Mouse (Mus musculus) liver, adult 2 months (tissue): ENCODE measurements around the gene Nup62. TPM values are rescaled to one million over a fixed set of nuclear protein-coding genes. Genes with fewer than 3 reads are reported as not detected.

Experiments
- DNase-seq: peaks from one replicate; pipeline ENCODE4 v3.0.0-alpha.2; 2011; ENCODE audit warnings: low read depth, low spot score; ENCODE audit errors: extremely low read depth
- H3K27ac ChIP-seq: fragments of 200-500 bp; replicated peaks from 2 replicates; pipeline ENCODE4 v1.5.1; 2012; ENCODE audit warnings: low read depth, mild to moderate bottlenecking, control low read depth, inconsistent platforms, low read length; ENCODE audit not compliant: insufficient read depth
- H3K27me3 ChIP-seq: fragments of 200-500 bp; 2 replicates; pipeline ENCODE4 v1.6.1; 2012; ENCODE audit warnings: mild to moderate bottlenecking, moderate library complexity, low read length, inconsistent platforms; ENCODE audit not compliant: control insufficient read depth, insufficient read depth
- H3K36me3 ChIP-seq: fragments of 200-500 bp; 2 replicates; pipeline ENCODE4 v1.6.1; 2012; ENCODE audit warnings: low read length, inconsistent platforms; ENCODE audit not compliant: control insufficient read depth, insufficient read depth
- H3K4me1 ChIP-seq: fragments of 200-500 bp; 2 replicates; pipeline ENCODE4 v1.6.1; 2011; ENCODE audit warnings: low read length; ENCODE audit not compliant: control insufficient read depth, insufficient read depth
- H3K4me3 ChIP-seq: fragments of 200-500 bp; 2 replicates; pipeline ENCODE4 v1.5.1; 2011; ENCODE audit warnings: low read depth, mild to moderate bottlenecking, control low read depth, low read length, moderate library complexity; ENCODE audit not compliant: insufficient read depth
- H3K79me2 ChIP-seq: fragments of 200-500 bp; 2 replicates; pipeline ENCODE4 v1.6.1; 2012; ENCODE audit warnings: inconsistent platforms, mild to moderate bottlenecking, low read length, moderate library complexity; ENCODE audit not compliant: control insufficient read depth, insufficient read depth
- H3K9ac ChIP-seq: fragments of 200-500 bp; 2 replicates; pipeline ENCODE4 v1.6.1; 2012; ENCODE audit warnings: low read depth, mild to moderate bottlenecking, control low read depth, inconsistent platforms, low read length
- CTCF ChIP-seq: fragments of 200-500 bp; IDR thresholded peaks from 2 replicates; pipeline ENCODE4 v1.5.1; 2011; ENCODE audit warnings: low read depth, low read length, control low read depth
- POLR2A ChIP-seq: fragments of 200-500 bp; IDR thresholded peaks from 2 replicates; pipeline ENCODE4 v1.6.1; 2011; ENCODE audit warnings: low read length, control low read depth; ENCODE audit not compliant: insufficient read depth; ENCODE audit errors: extremely low read depth
- WGBS: fragments of 180-500 bp; shearing (Covaris S2); methylation state at CpG from one replicate; pipeline ENCODE4 v1.1.7; 2018; 5-methylcytosine and 5-hydroxymethylcytosine counted together
- polyA plus RNA-seq: library from polyadenylated mRNA; depleted of rRNA; stranded (reverse); fragments of >200 nt; gene quantifications from 2 replicates; pipeline ENCODE4 v1.2.3, GENCODE M21; 2012
- total RNA-seq: library from RNA; depleted of rRNA; stranded (reverse); fragments of >200 nt; gene quantifications from 2 replicates; pipeline ENCODE4 v1.2.3, GENCODE M21; 2014

Nup62 gene
- total and polyA plus RNA-seq, 2 experiments, result 4.0 to 20.6 TPM

DNA sequence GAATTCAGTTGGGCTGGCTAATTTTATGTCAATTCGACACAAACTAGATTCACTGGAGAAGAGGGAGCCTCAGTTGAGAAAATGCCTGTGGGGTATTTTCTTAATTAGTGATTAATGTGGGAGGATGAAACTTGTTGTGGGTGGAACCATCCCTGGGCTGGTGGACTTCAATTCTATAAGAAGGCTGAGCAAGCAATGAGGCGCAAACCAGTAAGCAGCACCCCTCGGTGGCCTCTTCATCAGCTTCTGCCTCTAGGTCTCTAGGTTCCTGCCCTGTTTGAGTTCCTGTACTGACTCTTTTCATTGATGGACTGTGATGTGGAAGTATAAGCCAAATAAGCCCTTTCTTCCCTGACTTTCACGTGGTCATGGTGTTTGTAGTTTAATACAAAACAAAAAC lies 5.5 kb upstream of the Nup62 start:
- Histone ChIP-seq H3K4me3 (no peak overlapping the region), H3K27ac (no peak overlapping the region), H3K9ac (no peak overlapping the region), H3K79me2 (no peaks in the 10 kb centered on the region; the same call in 1 of the 2 replicates), H3K27me3 (no peaks in the 10 kb centered on the region), H3K4me1 (peaks cover 13% of the 10 kb centered on the region), H3K36me3 (peaks cover 22% of the 10 kb centered on the region)
- TF ChIP-seq CTCF (no peak), POLR2A (no peak)
- 65% methylated on average over 4 of the region's 4 CpGs for WGBS
- DNase-seq, result no peak

GRCm38 (mm10) chr7:44810819-44811557 lies 4.9 kb upstream of the Nup62 start:
- no peak overlapping the region for H3K4me3 ChIP-seq
- peak; percentile 30 for DNase-seq
- peaks cover 22% of the 10 kb centered on the region for H3K36me3 ChIP-seq
- H3K9ac ChIP-seq, result no peak overlapping the region
- 80% methylated on average over 7 of the region's 7 CpGs for WGBS
- TF ChIP-seq CTCF (no peak), POLR2A (no peak)
- no peak overlapping the region for H3K27ac ChIP-seq
- H3K27me3 ChIP-seq, result no peaks in the 10 kb centered on the region
- no peaks in the 10 kb centered on the region; the same call in 1 of the 2 replicates for H3K79me2 ChIP-seq
- H3K4me1 ChIP-seq, result peaks cover 13% of the 10 kb centered on the region

DNA sequence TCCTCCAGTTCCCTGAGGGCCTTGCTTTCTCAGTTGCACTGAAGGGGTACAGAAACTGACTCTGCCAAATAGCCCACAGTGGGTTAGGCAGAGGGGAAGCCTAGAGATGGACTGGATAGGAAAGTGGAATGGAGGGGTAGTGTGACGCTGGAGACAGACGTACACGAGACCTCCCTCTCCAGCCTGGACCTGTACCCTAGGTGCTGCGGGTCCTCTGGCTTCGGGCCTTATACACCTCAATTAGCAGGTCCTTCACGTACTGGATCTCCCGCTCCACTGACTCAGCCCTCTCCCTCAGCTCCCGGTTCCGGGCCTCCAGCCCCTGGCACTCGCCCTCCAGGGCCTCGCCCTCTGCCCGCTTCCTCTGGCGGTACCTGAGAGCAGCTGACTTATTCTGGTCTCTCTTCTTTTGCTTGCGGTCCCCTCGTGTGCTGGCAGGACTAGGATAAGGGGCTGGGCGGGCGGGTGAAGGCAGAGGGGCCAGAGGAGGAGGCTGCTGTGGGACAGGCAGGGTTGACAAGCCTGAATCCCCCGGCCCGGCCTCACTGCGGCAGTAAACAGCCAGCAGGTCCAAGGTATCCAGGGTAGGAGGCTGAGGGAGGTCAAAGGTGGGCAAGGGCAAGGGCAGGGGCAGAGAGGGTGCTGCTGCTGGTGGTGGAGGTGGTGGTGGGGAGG lies 3.1 kb upstream of the Nup62 start:
- Histone ChIP-seq H3K4me3 (no peak overlapping the region), H3K27ac (no peak overlapping the region), H3K27me3 (no peaks in the 10 kb centered on the region), H3K36me3 (peaks cover 22% of the 10 kb centered on the region), H3K4me1 (peaks cover 19% of the 10 kb centered on the region), H3K9ac (no peak overlapping the region), H3K79me2 (peaks cover 3% of the 10 kb centered on the region; the same call in 1 of the 2 replicates)
- WGBS, result 84% methylated on average over 20 of the region's 20 CpGs
- DNase-seq, result no peak
- TF ChIP-seq POLR2A (no peak), CTCF (no peak)

DNA sequence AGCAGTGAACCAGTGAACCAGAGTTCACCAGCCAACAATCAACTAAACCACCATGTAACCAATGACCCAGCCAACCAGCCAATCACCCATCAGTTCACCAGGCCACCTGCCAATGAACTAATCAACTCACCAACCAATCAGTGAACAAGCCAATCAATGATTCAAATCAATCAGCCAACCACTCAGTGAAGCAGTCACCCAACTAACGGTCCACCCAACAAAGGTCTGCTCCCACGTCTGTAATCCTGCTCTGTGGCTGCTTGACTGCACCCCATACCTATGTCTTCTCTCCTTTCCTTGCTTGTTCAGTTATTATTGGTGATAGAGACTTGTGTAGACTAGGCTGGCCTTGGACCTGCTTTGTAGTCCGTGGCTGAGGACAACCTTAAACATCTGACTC lies 1.9 kb upstream of the Nup62 start:
- WGBS, result 27% methylated on average over 3 of the region's 3 CpGs
- no peak overlapping the region for H3K4me3 ChIP-seq

GRCm38 (mm10) chr7:44814423-44814822 lies 1.5 kb upstream of the Nup62 start:
- WGBS, result 43% methylated on average over 4 of the region's 4 CpGs
- H3K36me3 ChIP-seq, result peaks cover 22% of the 10 kb centered on the region
- H3K9ac ChIP-seq, result no peak overlapping the region; the same call in 1 of the 2 replicates
- H3K27ac ChIP-seq, result no peak overlapping the region; the same call in 1 of the 2 replicates
- H3K79me2 ChIP-seq, result peaks cover 3% of the 10 kb centered on the region; the same call in 1 of the 2 replicates
- H3K4me3 ChIP-seq, result no peak overlapping the region
- DNase-seq, result no peak
- TF ChIP-seq POLR2A, result no peak
- TF ChIP-seq CTCF, result no peak
- no peaks in the 10 kb centered on the region for H3K27me3 ChIP-seq
- H3K4me1 ChIP-seq, result peaks cover 28% of the 10 kb centered on the region

More for the DNA sequence above, 1.9 kb upstream of the Nup62 start:
- Histone ChIP-seq H3K9ac (no peak overlapping the region), H3K79me2 (peaks cover 3% of the 10 kb centered on the region; the same call in 1 of the 2 replicates), H3K36me3 (peaks cover 22% of the 10 kb centered on the region), H3K27me3 (no peaks in the 10 kb centered on the region), H3K4me1 (peaks cover 24% of the 10 kb centered on the region), H3K27ac (peak overlapping the region; percentile 8; the same call in 1 of the 2 replicates)
- no peak for TF ChIP-seq CTCF
- TF ChIP-seq POLR2A, result no peak
- peak; percentile 84 for DNase-seq
